Comparison of ENCODE assay signal across 18 mouse cellular contexts in the genomic region with DNA sequence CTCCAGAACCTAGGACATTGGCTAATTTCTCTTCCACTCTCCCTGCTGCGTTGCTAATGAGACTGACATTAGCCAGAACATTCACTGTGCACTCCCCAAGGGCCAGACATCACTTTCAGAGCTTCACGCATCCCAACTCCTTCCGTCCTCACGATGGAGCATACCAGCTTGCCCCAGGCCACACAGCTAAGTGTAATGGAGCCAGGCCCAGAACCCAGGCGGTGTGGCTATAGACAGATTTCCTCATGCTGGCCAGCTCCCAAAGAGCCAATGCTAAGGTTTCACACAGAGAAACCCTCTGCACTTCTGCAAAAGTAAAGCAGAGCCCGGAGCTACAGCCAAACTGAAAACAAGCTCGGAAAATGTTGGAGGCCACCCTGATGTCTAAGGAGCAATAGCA.
DNase-seq lines count a peak whose midpoint lies in the region; ATAC-seq and TF ChIP-seq lines count a peak whose summit lies in the region.
"Had no signal": no experiment of that assay in that cellular context is flagged by ENCODE, and none has a peak within 500 bp of the region (broad histone marks: within the 10 kb centered on the region; RNA-seq: fewer than 3 reads in every experiment).

No protein-coding gene starts in this region.

- TF ChIP-seq EP300 in lung, postnatal 0 days (IDR thresholded peaks at IDR 0.05) = no peak

- no peaks in the 10 kb centered on the region for H3K27me3 ChIP-seq in embryonic facial prominence, embryonic 13.5 days
- H3K27me3 ChIP-seq in embryonic facial prominence, embryonic 10.5 days (replicated peaks; ENCODE audit: low read depth, poor library complexity, severe bottlenecking) = peaks cover 6% of the 10 kb centered on the region; the same call in 1 of the 2 replicates
- H3K27me3 ChIP-seq in lung, postnatal 0 days (replicated peaks; ENCODE audit: insufficient read depth, low read length) = no peaks in the 10 kb centered on the region
- H3K27me3 ChIP-seq: stomach, embryonic 15.5 days had no signal

- DNase-seq in embryonic facial prominence, embryonic 10.5 days (ENCODE audit: low spot score) = no peak
- DNase-seq in MN1 (ENCODE audit: low spot score) = peak; percentile 88
- peak; percentile 85 for DNase-seq in NIH3T3 (ENCODE audit: low read depth)
- peak; percentile 42 to 48 for DNase-seq in cerebellum, postnatal 14 days
- no peak for DNase-seq in lung, postnatal 0 days (ENCODE audit: low spot score)
- no peak for DNase-seq in embryo, embryonic 10.5 days (ENCODE audit: low spot score)
- DNase-seq in kidney, postnatal 36 days = no peak
- DNase-seq: gastrocnemius, postnatal 25 days; kidney, adult 8-10 months; kidney, postnatal 14 days; lung, adult 2 months; thymus, adult 18-20 months had no signal

- no peak for TF ChIP-seq CTCF in lung, postnatal 0 days (IDR thresholded peaks at IDR 0.05)

- H3K4me1 ChIP-seq in embryonic facial prominence, embryonic 13.5 days = peaks cover 38% of the 10 kb centered on the region
- peaks cover 47% of the 10 kb centered on the region for H3K4me1 ChIP-seq in embryonic facial prominence, embryonic 10.5 days
- H3K4me1 ChIP-seq in lung, postnatal 0 days (ENCODE audit: insufficient read depth, low read depth, low read length) = peaks cover 4% of the 10 kb centered on the region; the same call in 1 of the 2 replicates
- H3K4me1 ChIP-seq: liver, embryonic 12.5 days had no signal

- ATAC-seq in embryonic facial prominence, embryonic 13.5 days (ENCODE audit: insufficient number of reproducible peaks, insufficient read depth, low FRiP score, low TSS enrichment, low read depth) = no peak
- ATAC-seq in lung, postnatal 0 days = no peak
- ATAC-seq: liver, embryonic 12.5 days; Patski had no signal

- H3K4me2 ChIP-seq in embryonic facial prominence, embryonic 13.5 days = no peak overlapping the region
- H3K4me2 ChIP-seq in lung, postnatal 0 days (replicated peaks; ENCODE audit: low read depth, low read length) = no peak overlapping the region
- H3K4me2 ChIP-seq: liver, embryonic 12.5 days; midbrain, embryonic 11.5 days; stomach, embryonic 15.5 days had no signal

- peak overlapping the region; percentile 33; the same call in 1 of the 2 replicates for H3K27ac ChIP-seq in embryonic facial prominence, embryonic 13.5 days
- H3K27ac ChIP-seq in embryonic facial prominence, embryonic 10.5 days (replicated peaks) = no peak overlapping the region
- H3K27ac ChIP-seq in lung, postnatal 0 days (ENCODE audit: low read length) = no peak overlapping the region
- H3K27ac ChIP-seq: liver, embryonic 12.5 days; macrophage; stomach, embryonic 15.5 days had no signal

- no peak overlapping the region for H3K4me3 ChIP-seq in embryonic facial prominence, embryonic 13.5 days
- no peak overlapping the region for H3K4me3 ChIP-seq in embryonic facial prominence, embryonic 10.5 days
- no peak overlapping the region for H3K4me3 ChIP-seq in lung, postnatal 0 days (ENCODE audit: low read depth, low read length)
- H3K4me3 ChIP-seq: liver, embryonic 12.5 days; stomach, embryonic 15.5 days had no signal

- no peak overlapping the region for H3K9ac ChIP-seq in embryonic facial prominence, embryonic 13.5 days
- H3K9ac ChIP-seq in lung, postnatal 0 days (replicated peaks; ENCODE audit: low read depth) = no peak overlapping the region
- H3K9ac ChIP-seq: liver, embryonic 12.5 days; stomach, embryonic 15.5 days had no signal

- H3K36me3 ChIP-seq in embryonic facial prominence, embryonic 13.5 days = no peaks in the 10 kb centered on the region
- H3K36me3 ChIP-seq in embryonic facial prominence, embryonic 10.5 days (replicated peaks) = no peaks in the 10 kb centered on the region
- H3K36me3 ChIP-seq in lung, postnatal 0 days (ENCODE audit: insufficient read depth, low read length) = no peaks in the 10 kb centered on the region
- H3K36me3 ChIP-seq: liver, embryonic 12.5 days; stomach, embryonic 15.5 days had no signal

- H3K9me3 ChIP-seq in embryonic facial prominence, embryonic 13.5 days = no peaks in the 10 kb centered on the region
- no peaks in the 10 kb centered on the region for H3K9me3 ChIP-seq in embryonic facial prominence, embryonic 10.5 days
- no peaks in the 10 kb centered on the region for H3K9me3 ChIP-seq in lung, postnatal 0 days (ENCODE audit: low read length)
- H3K9me3 ChIP-seq: liver, embryonic 12.5 days; stomach, embryonic 15.5 days had no signal

- WGBS in embryonic facial prominence, embryonic 13.5 days = 49% methylated on average over 7 of the region's 7 CpGs
- 74% methylated on average over 7 of the region's 7 CpGs for WGBS in embryonic facial prominence, embryonic 10.5 days
- 81% methylated on average over 7 of the region's 7 CpGs for WGBS in lung, postnatal 0 days

Comparison
In these comparisons a context has a peak if more than half of its experiments do, and no peak if none do; other contexts are left out.
1. DNase-seq: peak in MN1 (single experiment), NIH3T3 (single experiment) and cerebellum, postnatal 14 days (2 of 2); none in embryonic facial prominence, embryonic 10.5 days (single experiment), lung, postnatal 0 days (single experiment), embryo, embryonic 10.5 days (single experiment) and kidney, postnatal 36 days (0 of 2).